Mouse (Mus musculus) hematopoietic stem cell, adult 5-6 weeks (primary cell): ENCODE data around the gene Aasdh. TPM values are rescaled to one million over a fixed set of nuclear protein-coding genes. Genes with fewer than 3 reads are reported as not detected.

Experiments
- ATAC-seq, 2 experiments: fragments of 125-278 bp in 1 of 2; replicated peaks in 1 of 2; 2 replicates each; pipeline ENCODE4 v1.8.0; 2016 to 2017; ENCODE audit warnings: inconsistent platforms in 2 of 2, mild to moderate bottlenecking in 2 of 2, moderate number of reproducible peaks in 2 of 2, low read depth in 1 of 2, moderate TSS enrichment in 1 of 2; ENCODE audit not compliant: low FRiP score in 2 of 2, poor library complexity in 2 of 2, severe bottlenecking in 2 of 2, insufficient read depth in 1 of 2, low TSS enrichment in 1 of 2
- total RNA-seq: library from RNA; stranded (forward); fragments of 172-1452, 232-1000 nt; gene quantifications from 2 replicates; pipeline ENCODE4 v1.2.3, GENCODE M21; 2017

The Aasdh gene
- total RNA-seq, 1 experiment from 2014 or later = 16.7 TPM

GRCm38 (mm10) chr5:76855829-76856600 lies 49.3 kb downstream of the Aasdh start:
- ATAC-seq = no peak

- peak; percentile 73 to 80 for ATAC-seq
These were observed 51.8 kb downstream of the Aasdh start for GRCm38 (mm10) chr5:76853549-76853948.

- no peak; a peak in 1 of 4 replicates for ATAC-seq
These were observed 54.0 kb downstream of the Aasdh start for GRCm38 (mm10) chr5:76851316-76851715.

GRCm38 (mm10) chr5:76847106-76847505 lies 58.2 kb downstream of the Aasdh start:
- ATAC-seq = no peak

- no peak for ATAC-seq
These were observed 60.6 kb downstream of the Aasdh start for GRCm38 (mm10) chr5:76844618-76845186.

GRCm38 (mm10) chr5:76843851-76844419 lies 61.4 kb downstream of the Aasdh start:
- no peak for ATAC-seq

- peak; percentile 76 to 86 for ATAC-seq
These were observed 61.9 kb downstream of the Aasdh start for GRCm38 (mm10) chr5:76843448-76843847.

GRCm38 (mm10) chr5:76841859-76842258 lies 63.5 kb downstream of the Aasdh start:
- ATAC-seq = no peak

- ATAC-seq = no peak
These were observed 65.5 kb downstream of the Aasdh start for GRCm38 (mm10) chr5:76839786-76840185.

GRCm38 (mm10) chr5:76837018-76837417 lies 68.3 kb downstream of the Aasdh start:
- ATAC-seq = no peak

GRCm38 (mm10) chr5:76832529-76833210 lies 72.6 kb downstream of the Aasdh start:
- ATAC-seq = peak; percentile 14 to 42; a peak in 3 of 4 replicates

GRCm38 (mm10) chr5:76828527-76829240 lies 76.6 kb downstream of the Aasdh start:
- ATAC-seq = no peak

Other genes starting within 250 kb of the Aasdh start
- 2.8 and 3.9 TPM in 2 replicates for gene C530008M17Rik, start 249.0 kb downstream of the Aasdh start, total RNA-seq
- 452 and 581 TPM in 2 replicates for gene Paics, start 45.8 kb upstream of the Aasdh start, total RNA-seq
- 72.3 and 95.1 TPM in 2 replicates for gene Ppat, start 46.1 kb upstream of the Aasdh start, total RNA-seq
- 130 and 142 TPM in 2 replicates for gene Srp72, start 69.2 kb upstream of the Aasdh start, total RNA-seq
- gene Arl9, start 98.5 kb upstream of the Aasdh start, total RNA-seq = not detected in 2 replicates
- not detected in 2 replicates for gene Thegl, start 110.5 kb upstream of the Aasdh start, total RNA-seq
- 0.88 and 2.6 TPM in 2 replicates for gene Hopx, start 209.6 kb upstream of the Aasdh start, total RNA-seq